In the genomic region with DNA sequence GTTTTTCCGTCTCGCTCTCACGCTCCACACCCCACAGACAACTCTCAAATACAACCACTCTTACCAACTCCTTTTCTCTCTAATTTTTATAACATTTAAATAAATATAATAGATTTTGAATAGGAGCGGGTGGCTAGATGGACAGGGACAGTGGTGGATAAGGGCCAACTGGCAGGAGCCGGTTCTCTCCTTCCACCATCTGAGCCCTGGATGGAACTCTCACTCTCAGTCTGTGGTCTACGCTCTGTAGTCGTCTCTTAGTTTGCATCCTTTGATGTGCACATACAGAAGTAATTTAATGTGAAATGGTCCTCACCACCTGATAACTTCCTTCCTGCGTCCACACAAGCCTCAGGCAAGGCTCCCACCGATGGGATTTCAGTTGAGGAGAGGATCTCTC, we compare ENCODE assay signal across 10 mouse cellular contexts. TPM values are rescaled to one million over a fixed set of nuclear protein-coding genes. Genes with fewer than 3 reads are reported as not detected.
A peak's percentile ranks its signal among the peaks of the same experiment; 100 is the strongest.
DNase-seq lines count a peak whose midpoint lies in the region; ATAC-seq and TF ChIP-seq lines count a peak whose summit lies in the region.
"Had no signal": no experiment of that assay in that cellular context is flagged by ENCODE, and none has a peak within 500 bp of the region (broad histone marks: within the 10 kb centered on the region; RNA-seq: fewer than 3 reads in every experiment).

No protein-coding gene starts in this region.

- TF ChIP-seq POLR2A in ES-Bruce4 (IDR thresholded peaks at IDR 0.05; ENCODE audit: insufficient read depth, low read length): no peak

- peaks cover 6% of the 10 kb centered on the region for H3K4me1 ChIP-seq in ES-Bruce4 (ENCODE audit: control insufficient read depth, insufficient read depth, low read length)
- peaks cover 4% of the 10 kb centered on the region; the same call in 1 of the 2 replicates for H3K4me1 ChIP-seq in forebrain, embryonic 14.5 days (ENCODE audit: control insufficient read depth, insufficient read depth, low read length)
- H3K4me1 ChIP-seq in midbrain, embryonic 12.5 days: peaks cover 7% of the 10 kb centered on the region; the same call in 1 of the 2 replicates

- H3K9ac ChIP-seq in ES-Bruce4 (ENCODE audit: low read depth, poor library complexity, severe bottlenecking): peak overlapping the region; percentile 83
- H3K9ac ChIP-seq in forebrain, embryonic 14.5 days (ENCODE audit: low read length): peak overlapping the region; percentile 74
- peak overlapping the region; percentile 54; the same call in 1 of the 2 replicates for H3K9ac ChIP-seq in midbrain, embryonic 12.5 days (replicated peaks)

- peaks cover 2% of the 10 kb centered on the region; the same call in 1 of the 2 replicates for H3K9me3 ChIP-seq in ES-Bruce4 (replicated peaks; ENCODE audit: control insufficient read depth, insufficient read depth, low read length, poor library complexity, severe bottlenecking)
- no peaks in the 10 kb centered on the region for H3K9me3 ChIP-seq in forebrain, embryonic 14.5 days (replicated peaks; ENCODE audit: control insufficient read depth, low read length)
- H3K9me3 ChIP-seq in midbrain, embryonic 12.5 days: no peaks in the 10 kb centered on the region

- 16% methylated on average over 9 of the region's 9 CpGs for WGBS in forebrain, embryonic 14.5 days
- WGBS in midbrain, embryonic 12.5 days: 10% methylated on average over 9 of the region's 9 CpGs

- peak overlapping the region; percentile 20; the same call in 1 of the 2 replicates for H3K4me3 ChIP-seq in ES-Bruce4 (ENCODE audit: low read depth, low read length)
- peak overlapping the region; percentile 44 for H3K4me3 ChIP-seq in forebrain, embryonic 14.5 days (ENCODE audit: low read depth, low read length)
- H3K4me3 ChIP-seq in midbrain, embryonic 12.5 days: peak overlapping the region; percentile 49
- H3K4me3 ChIP-seq: erythroblast, embryonic 14.5 days had no signal

- ATAC-seq in forebrain, embryonic 14.5 days: no peak
- 0 out of 2 replicates have a peak, but pooled peaks have one; percentile 31 for ATAC-seq in midbrain, embryonic 12.5 days (ENCODE audit: low FRiP score, low read depth)
- ATAC-seq in erythroblast, adult 5-6 weeks (replicated peaks; ENCODE audit: low FRiP score, poor library complexity, severe bottlenecking): no peak

- peak; percentile 49 for DNase-seq in heart, adult 11 months
- DNase-seq in heart, postnatal 4 days: no peak
- no peak for DNase-seq in forebrain, embryonic 14.5 days (ENCODE audit: low spot score)
- no peak for DNase-seq in spleen, adult 12 weeks (ENCODE audit: low spot score)
- no peak for DNase-seq in thymus, postnatal 36 days

- peak; percentile 63; the same call in 1 of the 2 replicates for TF ChIP-seq EP300 in ES-Bruce4 (IDR thresholded peaks at IDR 0.05; ENCODE audit: insufficient read depth, low read depth, low read length)

- peak overlapping the region; percentile 50; the same call in 1 of the 2 replicates for H3K27ac ChIP-seq in ES-Bruce4 (ENCODE audit: insufficient read depth, low read length)
- no peak overlapping the region for H3K27ac ChIP-seq in forebrain, embryonic 14.5 days (ENCODE audit: low read depth, low read length)
- no peak overlapping the region for H3K27ac ChIP-seq in midbrain, embryonic 12.5 days (replicated peaks)

- no peaks in the 10 kb centered on the region for H3K27me3 ChIP-seq in ES-Bruce4 (ENCODE audit: control insufficient read depth, insufficient read depth, low read length, poor library complexity, severe bottlenecking)
- H3K27me3 ChIP-seq in forebrain, embryonic 14.5 days (replicated peaks; ENCODE audit: control insufficient read depth, insufficient read depth, low read length): no peaks in the 10 kb centered on the region
- peaks cover 9% of the 10 kb centered on the region; the same call in 1 of the 2 replicates for H3K27me3 ChIP-seq in midbrain, embryonic 12.5 days

- H3K4me2 ChIP-seq in forebrain, embryonic 14.5 days (ENCODE audit: low read length): peak overlapping the region; percentile 98
- H3K4me2 ChIP-seq in midbrain, embryonic 12.5 days (replicated peaks): peak overlapping the region; percentile 72

- no peak for TF ChIP-seq CTCF in ES-Bruce4 (IDR thresholded peaks at IDR 0.05; ENCODE audit: low read depth, low read length)

- no peaks in the 10 kb centered on the region for H3K36me3 ChIP-seq in ES-Bruce4 (ENCODE audit: control insufficient read depth, insufficient read depth, low read length, poor library complexity, severe bottlenecking)
- H3K36me3 ChIP-seq in forebrain, embryonic 14.5 days (ENCODE audit: control insufficient read depth, insufficient read depth, low read length): no peaks in the 10 kb centered on the region
- no peaks in the 10 kb centered on the region for H3K36me3 ChIP-seq in midbrain, embryonic 12.5 days
- H3K36me3 ChIP-seq: G1E had no signal

RNA-seq across cellular contexts. Expression of gene Bcat1, which starts 0.3 kb away (rescaled TPM):
- 1 to 10 TPM; 2.4 to 2.9 TPM for total RNA-seq in heart, postnatal 4 days (2021)
- polyA plus RNA-seq in ES-Bruce4 (2011; ENCODE audit: insufficient read depth, insufficient read length, low read depth, missing spikeins): 141 and 170 TPM in 2 replicates
- 105 and 111 TPM in 2 replicates for polyA plus RNA-seq in forebrain, embryonic 14.5 days (2014; fragmentation: Nextera tagmentation; extraction: Ambion mirVana)
- 105 and 107 TPM in 2 replicates for polyA plus RNA-seq in midbrain, embryonic 12.5 days (2016; fragmentation: Nextera tagmentation; extraction: Ambion mirVana)
- not detected in 2 replicates for total RNA-seq in erythroblast, adult 5-6 weeks (2015; ENCODE audit: low replicate concordance)
- not detected in 2 replicates for total RNA-seq in erythroblast, adult 5-6 weeks (2017; ENCODE audit: low replicate concordance)
- polyA plus RNA-seq: erythroblast, embryonic 14.5 days; G1E had no signal

RNA-seq across cellular contexts. Expression of gene Lrmp, which starts 39.2 kb away (rescaled TPM):
- total RNA-seq in heart, postnatal 4 days (2021): 1 to 10 TPM; 1.2 to 2.0 TPM
- 0.91 and 1.1 TPM in 2 replicates for polyA plus RNA-seq in ES-Bruce4 (2011; ENCODE audit: insufficient read depth, insufficient read length, low read depth, missing spikeins)
- 0.58 and 1.1 TPM in 2 replicates for polyA plus RNA-seq in forebrain, embryonic 14.5 days (2014; fragmentation: Nextera tagmentation; extraction: Ambion mirVana)
- polyA plus RNA-seq in midbrain, embryonic 12.5 days (2016; fragmentation: Nextera tagmentation; extraction: Ambion mirVana): 1.1 TPM in 2 replicates
- total RNA-seq in erythroblast, adult 5-6 weeks (2015; ENCODE audit: low replicate concordance): 11.9 and 15.0 TPM in 2 replicates
- 26.1 and 29.8 TPM in 2 replicates for total RNA-seq in erythroblast, adult 5-6 weeks (2017; ENCODE audit: low replicate concordance)
